Mouse (Mus musculus) intestine, embryonic 14.5 days (tissue): ENCODE results near the gene Gdf5. TPM values are rescaled to one million over a fixed set of nuclear protein-coding genes. Genes with fewer than 3 reads are reported as not detected.

Source experiments
- ATAC-seq: fragments of 200-750 bp; cut with Nextera tagmentation; replicated peaks from 2 replicates; pipeline ENCODE4 v1.8.0; 2017; ENCODE audit warnings: low read depth, moderate number of reproducible peaks, moderate TSS enrichment, moderate library complexity; ENCODE audit not compliant: low FRiP score, low TSS enrichment
- DNase-seq: peaks from one replicate; pipeline ENCODE4 v3.0.0-alpha.2; 2018; ENCODE audit warnings: low spot score
- H3K27ac ChIP-seq: fragments of 300-500 bp; sonication (generic); 2 replicates; pipeline ENCODE4 v1.5.1; 2014; ENCODE audit warnings: low read depth, mild to moderate bottlenecking, control low read depth
- H3K27me3 ChIP-seq: fragments of 300-500 bp; sonication (generic); replicated peaks from 2 replicates; pipeline ENCODE4 v1.6.1; 2014; ENCODE audit warnings: low read length, control low read depth; ENCODE audit not compliant: control insufficient read depth, insufficient read depth
- H3K36me3 ChIP-seq: fragments of 300-500 bp; sonication (generic); 2 replicates; pipeline ENCODE4 v1.6.1; 2014; ENCODE audit warnings: low read length, control low read depth; ENCODE audit not compliant: control insufficient read depth, insufficient read depth
- H3K4me1 ChIP-seq: fragments of 300-500 bp; sonication (generic); replicated peaks from 2 replicates; pipeline ENCODE4 v1.6.1; 2014; ENCODE audit warnings: low read length, control low read depth, mixed read lengths; ENCODE audit not compliant: control insufficient read depth, insufficient read depth
- H3K4me2 ChIP-seq: fragments of 300-500 bp; sonication (generic); 2 replicates; pipeline ENCODE4 v1.6.1; 2014; ENCODE audit warnings: low read length
- H3K4me3 ChIP-seq: fragments of 300-500 bp; sonication (generic); 2 replicates; pipeline ENCODE4 v1.5.1; 2014; ENCODE audit warnings: low read depth, low read length, control low read depth, mixed read lengths
- H3K9ac ChIP-seq: fragments of 300-500 bp; sonication (generic); 2 replicates; pipeline ENCODE4 v1.6.1; 2014; ENCODE audit warnings: mild to moderate bottlenecking, low read length
- H3K9me3 ChIP-seq: fragments of 300-500 bp; sonication (generic); 2 replicates; pipeline ENCODE4 v1.6.1; 2016; ENCODE audit warnings: low read length, control low read depth; ENCODE audit not compliant: control insufficient read depth
- WGBS: fragments of 180-500 bp; shearing (Covaris S2); extraction: QIAGEN DNeasy Blood & Tissue Kit; methylation state at CpG from one replicate; pipeline ENCODE4 v1.1.7; 2014; 5-methylcytosine and 5-hydroxymethylcytosine counted together
- polyA plus RNA-seq: library from polyadenylated mRNA; unstranded; fragments of >200 nt; fragmentation: Nextera tagmentation; extraction: Ambion mirVana; gene quantifications from 2 replicates; pipeline ENCODE4 v1.2.1, GENCODE M21; 2014

The Gdf5 gene
- polyA plus RNA-seq, 1 experiment from 2014 or later, result 0.81 TPM

GRCm38 (mm10) chr2:155962991-155963390 lies 17.8 kb upstream of the Gdf5 start:
- WGBS, result 39% methylated on average over 1 of the region's 1 CpGs
- no peak for DNase-seq
- no peaks in the 10 kb centered on the region for H3K9me3 ChIP-seq

GRCm38 (mm10) chr2:155961862-155962261 lies 16.7 kb upstream of the Gdf5 start:
- no peak for ATAC-seq
- DNase-seq, result no peak
- Histone ChIP-seq H3K4me2 (no peak overlapping the region), H3K9ac (no peak overlapping the region), H3K4me1 (no peaks in the 10 kb centered on the region; the same call in none of the 2 replicates), H3K4me3 (no peak overlapping the region), H3K27me3 (no peaks in the 10 kb centered on the region), H3K27ac (no peak overlapping the region), H3K36me3 (peaks cover 54% of the 10 kb centered on the region), H3K9me3 (no peaks in the 10 kb centered on the region)
- whole genome bisulfite sequencing, result 81% methylated on average over 10 of the region's 10 CpGs

More at GRCm38 (mm10) chr2:155962991-155963390, 17.8 kb upstream of the Gdf5 start:
- Histone ChIP-seq H3K4me1 (no peaks in the 10 kb centered on the region; the same call in 1 of the 2 replicates), H3K4me3 (no peak overlapping the region), H3K9ac (no peak overlapping the region), H3K4me2 (no peak overlapping the region), H3K27me3 (no peaks in the 10 kb centered on the region), H3K27ac (no peak overlapping the region), H3K36me3 (peaks cover 65% of the 10 kb centered on the region)
- no peak for ATAC-seq

- DNase-seq, result no peak
- Histone ChIP-seq H3K9me3 (no peaks in the 10 kb centered on the region), H3K27me3 (no peaks in the 10 kb centered on the region), H3K27ac (no peak overlapping the region), H3K36me3 (peaks cover 35% of the 10 kb centered on the region), H3K9ac (no peak overlapping the region), H3K4me3 (no peak overlapping the region), H3K4me2 (no peak overlapping the region), H3K4me1 (no peaks in the 10 kb centered on the region; the same call in none of the 2 replicates)
- no peak for ATAC-seq
- WGBS, result 78% methylated on average over 5 of the region's 5 CpGs
These were observed 14.8 kb upstream of the Gdf5 start for GRCm38 (mm10) chr2:155959981-155960380.

GRCm38 (mm10) chr2:155956134-155957059 lies 11.2 kb upstream of the Gdf5 start, which contains the start of gene Cep250:
Cep250 (plus strand) TSS chr2:155956458.
- peak within 1 kb of the TSS; percentile 80 for H3K4me3 ChIP-seq
- H3K4me2 ChIP-seq, result peak within 1 kb of the TSS; percentile 51
- DNase-seq (peak; percentile 96), ATAC-seq (peak; percentile 98)
- H3K9me3 ChIP-seq, result no peaks in the 10 kb centered on the region
- H3K4me1 ChIP-seq, result no peaks in the 10 kb centered on the region; the same call in none of the 2 replicates
- peak within 1 kb of the TSS; percentile 97 for H3K9ac ChIP-seq
- H3K36me3 ChIP-seq, result 0 out of 2 replicates have a peak, but pooled peaks cover 3% of the 10 kb centered on the region
- peak within 1 kb of the TSS; percentile 91 for H3K27ac ChIP-seq
- WGBS, result under 1% methylated on average over 59 of the region's 59 CpGs
- no peaks in the 10 kb centered on the region for H3K27me3 ChIP-seq

- DNase-seq (no peak), ATAC-seq (no peak)
- Histone ChIP-seq H3K9me3 (no peaks in the 10 kb centered on the region), H3K9ac (no peak overlapping the region), H3K27ac (no peak overlapping the region), H3K4me1 (peaks cover 4% of the 10 kb centered on the region; the same call in 1 of the 2 replicates), H3K4me2 (no peak overlapping the region), H3K36me3 (no peaks in the 10 kb centered on the region), H3K4me3 (no peak overlapping the region), H3K27me3 (0 out of 2 replicates have a peak, but pooled peaks cover 8% of the 10 kb centered on the region)
These were observed 6.8 kb upstream of the Gdf5 start for GRCm38 (mm10) chr2:155952006-155952405.

- ATAC-seq, result no peak
- WGBS, result 31% methylated on average over 6 of the region's 6 CpGs
- H3K27me3 ChIP-seq, result 0 out of 2 replicates have a peak, but pooled peaks cover 8% of the 10 kb centered on the region
- H3K4me1 ChIP-seq, result peaks cover 4% of the 10 kb centered on the region; the same call in 1 of the 2 replicates
- no peak overlapping the region for H3K4me2 ChIP-seq
- DNase-seq, result no peak
- no peak overlapping the region for H3K9ac ChIP-seq
- no peak overlapping the region for H3K4me3 ChIP-seq
- H3K27ac ChIP-seq, result no peak overlapping the region
- no peaks in the 10 kb centered on the region for H3K36me3 ChIP-seq
- no peaks in the 10 kb centered on the region for H3K9me3 ChIP-seq
These were observed 4.2 kb upstream of the Gdf5 start for GRCm38 (mm10) chr2:155949362-155949761.

GRCm38 (mm10) chr2:155947390-155948002 lies 2.3 kb upstream of the Gdf5 start:
- no peak overlapping the region for H3K27ac ChIP-seq

GRCm38 (mm10) chr2:155946499-155946898 lies 1.3 kb upstream of the Gdf5 start:
- Histone ChIP-seq H3K4me2 (no peak overlapping the region), H3K36me3 (no peaks in the 10 kb centered on the region), H3K9me3 (no peaks in the 10 kb centered on the region), H3K27me3 (0 out of 2 replicates have a peak, but pooled peaks cover 8% of the 10 kb centered on the region), H3K27ac (no peak overlapping the region), H3K9ac (no peak overlapping the region), H3K4me1 (peaks cover 11% of the 10 kb centered on the region), H3K4me3 (no peak overlapping the region)
- DNase-seq, result no peak
- no peak for ATAC-seq
- WGBS, result 26% methylated on average over 4 of the region's 4 CpGs

More at GRCm38 (mm10) chr2:155947390-155948002, 2.3 kb upstream of the Gdf5 start:
- no peak overlapping the region for H3K4me2 ChIP-seq
- H3K36me3 ChIP-seq, result no peaks in the 10 kb centered on the region
- ATAC-seq (no peak), DNase-seq (no peak)
- peaks cover 11% of the 10 kb centered on the region for H3K4me1 ChIP-seq
- H3K9me3 ChIP-seq, result no peaks in the 10 kb centered on the region
- WGBS, result 65% methylated on average over 5 of the region's 5 CpGs
- H3K27me3 ChIP-seq, result 0 out of 2 replicates have a peak, but pooled peaks cover 8% of the 10 kb centered on the region
- no peak overlapping the region for H3K9ac ChIP-seq
- H3K4me3 ChIP-seq, result no peak overlapping the region
